Mouse (Mus musculus): ENCODE results near the gene Pard3b. TPM values are rescaled to one million over a fixed set of nuclear protein-coding genes. Genes with fewer than 3 reads are reported as not detected.

The Pard3b gene
- polyA plus RNA-seq, 1 experiment: 0.69 TPM

- Histone ChIP-seq H3K27me3 (ENCODE audit: control insufficient read depth, insufficient read depth, low read length) (no peaks in the 10 kb centered on the region), H3K4me1 (ENCODE audit: control insufficient read depth, insufficient read depth, insufficient read length) (no peaks in the 10 kb centered on the region), H3K36me3 (ENCODE audit: control insufficient read depth, insufficient read depth, low read length) (no peaks in the 10 kb centered on the region), H3K4me3 (ENCODE audit: extremely low read depth, insufficient read depth, insufficient read length) (no peak overlapping the region), H3K27ac (ENCODE audit: insufficient read depth, low read length) (no peak overlapping the region)
- DNase-seq (ENCODE audit: low read depth in 1 of 2, low spot score in 2 of 2): no peak
- 7% methylated on average over 1 of the region's 1 CpGs for WGBS
- TF ChIP-seq CTCF (IDR thresholded peaks at IDR 0.05; ENCODE audit: extremely low read depth, insufficient read depth, insufficient read length, insufficient replicate concordance) (no peak), POLR2A (IDR thresholded peaks at IDR 0.05; ENCODE audit: low read depth, low read length) (no peak)
These were observed 181.6 kb downstream of the Pard3b start for GRCm38 (mm10) chr1:61820213-61820612.

DNA sequence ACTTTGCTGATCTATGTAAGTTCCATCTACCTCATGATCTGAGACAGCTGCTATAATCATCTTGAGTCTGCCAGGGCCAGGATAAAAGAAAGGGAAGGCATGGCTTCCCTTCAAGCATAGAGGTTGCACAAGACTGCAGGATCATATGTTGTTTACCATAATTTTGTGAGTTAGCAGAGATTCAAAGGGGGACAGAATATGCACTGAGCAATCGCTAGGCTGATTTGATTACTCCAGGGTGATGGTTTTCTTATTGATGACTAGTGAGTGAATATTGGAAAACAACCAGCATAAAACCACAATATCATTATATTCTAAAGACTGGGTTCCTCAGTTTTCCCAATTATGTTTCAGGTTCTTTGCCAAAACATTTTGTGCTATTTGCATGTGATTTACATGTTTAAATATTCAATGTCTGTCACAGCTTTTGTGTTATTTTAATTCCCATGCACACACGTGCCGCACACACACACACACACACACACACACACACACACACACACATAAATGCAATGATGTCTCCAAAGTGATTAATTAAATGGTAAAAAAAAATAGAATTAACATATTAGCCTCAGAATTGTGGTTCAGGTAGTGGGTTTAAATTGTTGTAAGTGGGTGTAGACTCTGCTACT, 187.1 kb downstream of the Pard3b start:
- DNase-seq (ENCODE audit: low read depth in 1 of 2, low spot score in 2 of 2): no peak

DNA sequence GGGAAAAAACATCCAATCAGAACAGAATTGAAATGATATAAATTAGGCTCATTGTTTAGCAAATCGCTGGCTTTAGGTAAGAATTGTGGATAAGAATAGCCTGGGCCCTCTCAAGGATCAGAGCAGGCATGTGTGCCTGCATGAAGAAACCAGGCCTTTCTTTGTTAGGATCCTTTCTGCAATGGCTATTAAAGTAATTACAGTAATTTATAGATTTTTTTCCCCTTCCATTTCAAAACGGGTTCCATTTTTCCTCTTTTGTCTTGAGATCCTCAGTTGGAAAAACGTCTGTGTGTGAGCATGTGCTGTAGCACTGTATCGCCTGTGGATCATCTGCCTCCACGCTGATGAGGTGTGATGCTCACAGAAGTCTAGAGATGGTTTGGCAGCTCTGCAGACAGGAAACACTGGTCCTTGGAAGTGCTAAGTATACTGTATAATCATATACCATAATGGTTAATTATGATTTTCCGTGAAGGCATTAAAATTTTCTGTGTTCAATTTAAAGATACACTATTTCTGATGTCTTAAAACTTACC, 198.5 kb downstream of the Pard3b start:
- Histone ChIP-seq H3K27ac (ENCODE audit: insufficient read depth, low read length) (no peak overlapping the region), H3K36me3 (ENCODE audit: control insufficient read depth, insufficient read depth, low read length) (no peaks in the 10 kb centered on the region), H3K27me3 (ENCODE audit: control insufficient read depth, insufficient read depth, low read length) (no peaks in the 10 kb centered on the region), H3K4me3 (ENCODE audit: extremely low read depth, insufficient read depth, insufficient read length) (no peak overlapping the region), H3K4me1 (ENCODE audit: control insufficient read depth, insufficient read depth, insufficient read length) (no peaks in the 10 kb centered on the region)
- no peak for DNase-seq (ENCODE audit: low read depth in 1 of 2, low spot score in 2 of 2)
- WGBS: 84% methylated on average over 6 of the region's 6 CpGs
- TF ChIP-seq CTCF (IDR thresholded peaks at IDR 0.05; ENCODE audit: extremely low read depth, insufficient read depth, insufficient read length, insufficient replicate concordance) (no peak), POLR2A (IDR thresholded peaks at IDR 0.05; ENCODE audit: low read depth, low read length) (no peak)

More for the DNA sequence above, 187.1 kb downstream of the Pard3b start:
- TF ChIP-seq CTCF (IDR thresholded peaks at IDR 0.05; ENCODE audit: extremely low read depth, insufficient read depth, insufficient read length, insufficient replicate concordance): no peak
- TF ChIP-seq POLR2A (IDR thresholded peaks at IDR 0.05; ENCODE audit: low read depth, low read length): no peak
- WGBS: 91% methylated on average over 3 of the region's 3 CpGs
- no peak overlapping the region for H3K27ac ChIP-seq (ENCODE audit: insufficient read depth, low read length)
- H3K36me3 ChIP-seq (ENCODE audit: control insufficient read depth, insufficient read depth, low read length): no peaks in the 10 kb centered on the region
- no peaks in the 10 kb centered on the region for H3K27me3 ChIP-seq (ENCODE audit: control insufficient read depth, insufficient read depth, low read length)
- no peaks in the 10 kb centered on the region for H3K4me1 ChIP-seq (ENCODE audit: control insufficient read depth, insufficient read depth, insufficient read length)
- H3K4me3 ChIP-seq (ENCODE audit: extremely low read depth, insufficient read depth, insufficient read length): no peak overlapping the region

GRCm38 (mm10) chr1:61846606-61847005, 208.0 kb downstream of the Pard3b start:
- no peaks in the 10 kb centered on the region for H3K27me3 ChIP-seq (ENCODE audit: control insufficient read depth, insufficient read depth, low read length)
- H3K4me3 ChIP-seq (ENCODE audit: extremely low read depth, insufficient read depth, insufficient read length): no peak overlapping the region
- H3K27ac ChIP-seq (ENCODE audit: insufficient read depth, low read length): no peak overlapping the region
- TF ChIP-seq CTCF (IDR thresholded peaks at IDR 0.05; ENCODE audit: extremely low read depth, insufficient read depth, insufficient read length, insufficient replicate concordance) (no peak), POLR2A (IDR thresholded peaks at IDR 0.05; ENCODE audit: low read depth, low read length) (no peak)
- H3K4me1 ChIP-seq (ENCODE audit: control insufficient read depth, insufficient read depth, insufficient read length): no peaks in the 10 kb centered on the region
- no peaks in the 10 kb centered on the region for H3K36me3 ChIP-seq (ENCODE audit: control insufficient read depth, insufficient read depth, low read length)
- DNase-seq (ENCODE audit: low read depth in 1 of 2, low spot score in 2 of 2): no peak

- no peaks in the 10 kb centered on the region for H3K4me1 ChIP-seq (ENCODE audit: control insufficient read depth, insufficient read depth, insufficient read length)
- H3K27ac ChIP-seq (ENCODE audit: insufficient read depth, low read length): no peak overlapping the region
- no peak for DNase-seq (ENCODE audit: low read depth in 1 of 2, low spot score in 2 of 2)
- TF ChIP-seq POLR2A (IDR thresholded peaks at IDR 0.05; ENCODE audit: low read depth, low read length): no peak
- H3K27me3 ChIP-seq (ENCODE audit: control insufficient read depth, insufficient read depth, low read length): no peaks in the 10 kb centered on the region
- 91% methylated on average over 6 of the region's 6 CpGs for WGBS
- H3K36me3 ChIP-seq (ENCODE audit: control insufficient read depth, insufficient read depth, low read length): no peaks in the 10 kb centered on the region
- H3K4me3 ChIP-seq (ENCODE audit: extremely low read depth, insufficient read depth, insufficient read length): no peak overlapping the region
These were observed 210.5 kb downstream of the Pard3b start for GRCm38 (mm10) chr1:61849029-61849714.

- no peak overlapping the region for H3K4me3 ChIP-seq (ENCODE audit: extremely low read depth, insufficient read depth, insufficient read length)
- no peak for DNase-seq (ENCODE audit: low read depth in 1 of 2, low spot score in 2 of 2)
- no peaks in the 10 kb centered on the region for H3K36me3 ChIP-seq (ENCODE audit: control insufficient read depth, insufficient read depth, low read length)
- TF ChIP-seq POLR2A (IDR thresholded peaks at IDR 0.05; ENCODE audit: low read depth, low read length) (no peak), CTCF (IDR thresholded peaks at IDR 0.05; ENCODE audit: extremely low read depth, insufficient read depth, insufficient read length, insufficient replicate concordance) (no peak)
- H3K27ac ChIP-seq (ENCODE audit: insufficient read depth, low read length): no peak overlapping the region
- H3K27me3 ChIP-seq (ENCODE audit: control insufficient read depth, insufficient read depth, low read length): no peaks in the 10 kb centered on the region
- 88% methylated on average over 5 of the region's 5 CpGs for WGBS
- no peaks in the 10 kb centered on the region for H3K4me1 ChIP-seq (ENCODE audit: control insufficient read depth, insufficient read depth, insufficient read length)
These were observed 211.8 kb downstream of the Pard3b start for GRCm38 (mm10) chr1:61850471-61850870.

DNA sequence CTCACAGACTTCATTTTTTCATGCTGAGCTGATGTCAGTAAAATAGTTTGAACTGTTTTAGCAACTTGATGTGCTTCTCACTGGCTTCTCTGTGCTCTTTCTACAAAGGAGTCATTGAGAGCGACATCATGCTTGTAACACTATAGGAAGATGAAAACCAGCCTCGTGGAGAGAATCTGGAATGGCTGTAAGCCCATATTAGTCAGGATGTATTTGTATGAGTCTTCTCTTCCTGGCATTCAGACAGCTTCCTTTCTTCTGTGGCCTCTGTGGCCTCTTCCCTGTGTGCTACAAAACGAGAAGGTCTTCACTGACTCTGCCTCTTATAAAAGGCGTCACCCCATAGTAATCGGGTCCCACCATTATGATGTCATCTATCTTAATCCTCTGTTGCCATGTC, 212.6 kb downstream of the Pard3b start:
- no peak for DNase-seq (ENCODE audit: low read depth in 1 of 2, low spot score in 2 of 2)
- Histone ChIP-seq H3K27ac (ENCODE audit: insufficient read depth, low read length) (no peak overlapping the region), H3K4me3 (ENCODE audit: extremely low read depth, insufficient read depth, insufficient read length) (no peak overlapping the region), H3K27me3 (ENCODE audit: control insufficient read depth, insufficient read depth, low read length) (no peaks in the 10 kb centered on the region), H3K36me3 (ENCODE audit: control insufficient read depth, insufficient read depth, low read length) (no peaks in the 10 kb centered on the region), H3K4me1 (ENCODE audit: control insufficient read depth, insufficient read depth, insufficient read length) (no peaks in the 10 kb centered on the region)
- whole genome bisulfite sequencing: 64% methylated on average over 5 of the region's 5 CpGs
- TF ChIP-seq CTCF (IDR thresholded peaks at IDR 0.05; ENCODE audit: extremely low read depth, insufficient read depth, insufficient read length, insufficient replicate concordance) (no peak), POLR2A (IDR thresholded peaks at IDR 0.05; ENCODE audit: low read depth, low read length) (no peak)

All from spleen, adult 2 months (tissue).